Mouse (Mus musculus): Measurements from ENCODE around the gene Prrt4.

- TF ChIP-seq CTCF (IDR thresholded peaks at IDR 0.05; ENCODE audit: borderline replicate concordance, insufficient read depth, low read depth, low read length) (no peak), POLR2A (IDR thresholded peaks at IDR 0.05; ENCODE audit: borderline replicate concordance, insufficient read depth, low read length) (no peak)
These were observed 23.1 kb downstream of the Prrt4 start for GRCm38 (mm10) chr6:29156326-29156725.
